Mouse (Mus musculus) cerebellum, adult (tissue): Measurements from ENCODE around the gene Nrxn3.

Experiments
- ATAC-seq: cut with Nextera tagmentation; 2 replicates; pipeline ENCODE4 v1.9.2; 2017; ENCODE audit warnings: mild to moderate bottlenecking, moderate library complexity, mixed read lengths; ENCODE audit not compliant: insufficient number of reproducible peaks, low FRiP score, low TSS enrichment

Nrxn3 gene

GRCm38 (mm10) chr12:88808947-88809346 lies 86.3 kb downstream of the Nrxn3 start:
- ATAC-seq, result no peak

- no peak for ATAC-seq
Measured at GRCm38 (mm10) chr12:88812173-88812572, 89.5 kb downstream of the Nrxn3 start.

GRCm38 (mm10) chr12:88816865-88817264 lies 94.2 kb downstream of the Nrxn3 start:
- no peak for ATAC-seq

- peak; percentile 59 for ATAC-seq
Measured at GRCm38 (mm10) chr12:88818622-88819334, 96.1 kb downstream of the Nrxn3 start.

GRCm38 (mm10) chr12:88819335-88819709 lies 96.6 kb downstream of the Nrxn3 start:
- ATAC-seq, result no peak; the same call in 1 of the 2 replicates

GRCm38 (mm10) chr12:88820131-88820530 lies 97.5 kb downstream of the Nrxn3 start:
- ATAC-seq, result no peak

GRCm38 (mm10) chr12:88830851-88831250 lies 108.2 kb downstream of the Nrxn3 start:
- no peak for ATAC-seq

- ATAC-seq, result 0 out of 2 replicates have a peak, but pooled peaks have one; percentile 49
Measured at GRCm38 (mm10) chr12:88835821-88836220, 113.1 kb downstream of the Nrxn3 start.

GRCm38 (mm10) chr12:88839724-88840123 lies 117.0 kb downstream of the Nrxn3 start:
- no peak for ATAC-seq

- ATAC-seq, result no peak
Measured at GRCm38 (mm10) chr12:88841350-88841749, 118.7 kb downstream of the Nrxn3 start.

GRCm38 (mm10) chr12:88850400-88851179 lies 127.9 kb downstream of the Nrxn3 start:
- ATAC-seq, result no peak

- ATAC-seq, result no peak
Measured at GRCm38 (mm10) chr12:88854039-88854438, 131.4 kb downstream of the Nrxn3 start.

- ATAC-seq, result no peak
Measured at GRCm38 (mm10) chr12:88857701-88858100, 135.0 kb downstream of the Nrxn3 start.

- ATAC-seq, result no peak
Measured at GRCm38 (mm10) chr12:88859456-88860345, 137.0 kb downstream of the Nrxn3 start.

GRCm38 (mm10) chr12:88860397-88860796 lies 137.7 kb downstream of the Nrxn3 start:
- ATAC-seq, result no peak

- no peak for ATAC-seq
Measured at GRCm38 (mm10) chr12:88863069-88863468, 140.4 kb downstream of the Nrxn3 start.

- ATAC-seq, result no peak
Measured at GRCm38 (mm10) chr12:88868288-88868687, 145.6 kb downstream of the Nrxn3 start.

- ATAC-seq, result no peak
Measured at GRCm38 (mm10) chr12:88897331-88897730, 174.7 kb downstream of the Nrxn3 start.

- no peak for ATAC-seq
Measured at GRCm38 (mm10) chr12:88900014-88900727, 177.5 kb downstream of the Nrxn3 start.

- no peak for ATAC-seq
Measured at GRCm38 (mm10) chr12:88900728-88901080, 178.0 kb downstream of the Nrxn3 start.
